Mouse (Mus musculus) lung, postnatal 0 days (tissue): Measurements from ENCODE around the gene Gm8369.
"Not testable (repeated sequence)": the region's sequence is repeated elsewhere in the genome, so short reads cannot be mapped to it uniquely, and the experiment has no call there.

Experiments
- CTCF ChIP-seq: IDR thresholded peaks from 2 replicates; pipeline ENCODE4 v1.5.1; 2016; ENCODE audit warnings: antibody characterized with exemption, mild to moderate bottlenecking
- EP300 ChIP-seq: IDR thresholded peaks from 2 replicates; pipeline ENCODE4 v1.6.1; 2016; ENCODE audit warnings: antibody characterized with exemption, mild to moderate bottlenecking, control low read depth

DNA sequence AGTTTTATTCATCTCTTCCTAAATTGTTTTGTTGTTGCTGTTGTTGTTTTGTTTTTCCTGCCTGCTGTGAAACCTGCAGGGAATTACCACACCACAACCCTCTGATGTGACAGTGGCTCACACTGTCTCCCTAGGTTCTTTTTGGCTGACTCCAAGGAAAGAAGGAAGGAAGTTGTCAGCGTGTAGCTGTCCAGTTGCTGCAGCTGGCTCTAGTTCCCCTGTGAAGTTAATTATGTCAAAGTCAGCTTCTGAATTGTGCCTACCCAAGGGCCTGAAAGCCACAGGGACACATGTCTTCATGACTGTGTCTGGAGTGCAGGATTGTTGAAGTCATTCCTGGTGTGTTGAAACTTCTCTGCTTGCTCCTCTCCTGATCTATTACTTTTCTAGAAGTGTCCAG, 31.6 kb downstream of the Gm8369 start:
- TF ChIP-seq CTCF, EP300: not testable (repeated sequence)
